Mouse (Mus musculus) mouse trophoblast stem cell (cell line): ENCODE data around the gene Dpf3.

Source experiments
- in situ Hi-C, 2 experiments: fragments of 300-500 bp; cut with MseI, MboI; formaldehyde crosslinking; loops; 2 replicates in 1 of 2; 3 replicates in 1 of 2; pipeline ENCODE4 v1.15.1; 2025

Dpf3 gene

DNA sequence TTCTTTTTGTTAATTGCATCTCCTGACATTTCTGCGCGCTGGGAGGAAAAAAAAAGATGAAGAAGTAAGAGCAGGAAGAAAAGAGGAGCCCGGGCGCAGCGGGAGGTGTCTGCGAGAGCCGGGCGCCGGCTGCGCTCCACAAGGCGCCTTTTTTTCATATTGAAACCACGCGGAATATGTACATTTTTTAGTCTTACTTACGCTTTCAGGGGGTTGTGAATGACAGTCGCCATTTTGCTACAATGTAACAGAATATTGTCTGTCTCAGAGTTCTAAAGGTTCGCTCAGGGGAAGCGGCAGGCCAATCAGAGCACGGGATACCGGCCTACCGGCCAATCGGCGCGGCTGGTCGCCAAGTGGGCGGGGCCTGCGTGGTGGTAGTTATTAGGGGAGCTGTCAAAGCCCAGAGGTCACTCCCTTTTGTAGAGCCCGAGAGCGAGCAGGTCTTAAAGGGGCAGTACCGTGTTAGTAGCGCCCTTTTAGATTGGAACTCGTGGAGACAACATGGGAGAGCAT is at the start of gene Dpf3:
TSS of gene Dpf3 (minus strand) at position 241 of the 516 bp plus-strand sequence.
- in situ Hi-C loops = no loop called here

DNA sequence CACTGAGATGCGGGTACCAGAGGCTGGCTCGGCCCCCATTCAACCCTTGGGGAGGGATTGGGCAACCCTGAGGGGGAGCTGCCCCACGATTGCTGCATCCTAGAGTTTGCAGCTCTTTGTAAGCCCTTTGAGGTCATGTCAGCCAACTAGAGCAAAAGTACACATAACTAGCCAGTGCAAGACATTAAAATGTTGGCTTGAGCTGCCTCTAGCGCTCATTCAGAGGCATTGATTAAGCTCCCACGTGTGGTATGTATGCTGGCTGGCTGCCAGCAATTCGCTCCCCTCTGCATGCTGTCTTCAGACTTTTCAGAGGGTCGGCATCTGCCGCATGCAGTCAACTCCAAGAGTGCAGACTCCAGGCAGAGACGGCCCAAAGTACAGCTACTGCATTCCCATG is 48.5 kb upstream of the Dpf3 start:
- in situ Hi-C loops = no loop called here

DNA sequence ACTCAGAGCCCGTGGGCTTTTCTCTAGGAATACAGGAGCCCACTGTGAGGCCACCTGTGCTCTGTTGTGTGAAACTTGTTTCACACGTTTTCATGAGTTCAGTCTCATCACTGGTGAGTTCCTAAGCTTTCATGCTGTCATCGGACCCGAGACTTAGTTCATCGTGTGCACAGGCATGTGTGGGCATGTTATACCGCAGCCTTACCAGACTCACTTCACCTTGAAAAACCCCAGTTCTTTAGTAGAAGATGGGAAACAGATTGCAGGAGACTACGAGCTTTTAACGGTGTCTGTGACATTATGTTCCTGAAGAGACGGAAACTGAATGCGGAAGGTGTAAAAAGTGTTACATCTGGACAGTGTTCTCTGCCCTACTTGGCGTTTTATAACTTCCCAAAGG is 47.9 kb upstream of the Dpf3 start:
- in situ Hi-C loops = no loop called here

DNA sequence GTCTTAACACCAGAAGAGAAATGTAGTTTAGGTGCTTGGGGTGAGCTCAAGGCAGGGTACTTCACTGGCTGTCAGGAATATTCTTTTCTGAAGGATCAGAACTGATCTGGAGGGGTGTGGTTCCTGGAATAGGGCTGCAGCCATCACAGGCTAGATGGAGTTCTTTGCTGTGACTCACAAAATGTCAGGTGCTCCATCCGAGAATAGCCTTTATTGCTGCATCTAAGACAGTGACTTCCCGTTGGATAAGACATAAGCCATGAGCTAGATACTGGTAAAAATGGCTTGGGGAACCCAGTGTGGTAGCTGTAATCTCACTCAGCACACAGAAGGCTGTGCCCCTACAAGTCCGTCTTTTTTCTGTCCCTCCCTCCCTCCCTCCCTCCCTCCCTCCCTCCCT is 46.7 kb upstream of the Dpf3 start:
- in situ Hi-C loops = no loop called here

DNA sequence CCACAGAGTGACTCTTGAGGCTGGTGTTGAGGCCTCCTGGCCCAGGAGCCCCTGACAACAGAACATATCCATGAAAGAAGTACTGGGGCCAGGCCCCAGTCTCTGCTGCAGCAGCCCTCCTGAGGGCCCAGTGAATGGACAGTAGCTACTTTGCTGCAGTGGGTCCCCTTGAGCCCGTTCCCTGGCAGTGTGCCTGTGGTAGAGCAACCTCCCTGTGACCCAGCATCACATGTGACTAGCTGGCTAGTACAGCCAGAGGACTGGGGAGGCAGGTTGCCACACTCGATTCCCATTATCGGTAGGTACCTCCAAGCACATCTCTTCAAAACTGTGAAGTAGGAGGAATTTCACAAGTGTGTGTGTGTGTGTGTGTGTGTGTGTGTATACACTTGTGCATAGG is 45.5 kb upstream of the Dpf3 start:
- in situ Hi-C loops = no loop called here

DNA sequence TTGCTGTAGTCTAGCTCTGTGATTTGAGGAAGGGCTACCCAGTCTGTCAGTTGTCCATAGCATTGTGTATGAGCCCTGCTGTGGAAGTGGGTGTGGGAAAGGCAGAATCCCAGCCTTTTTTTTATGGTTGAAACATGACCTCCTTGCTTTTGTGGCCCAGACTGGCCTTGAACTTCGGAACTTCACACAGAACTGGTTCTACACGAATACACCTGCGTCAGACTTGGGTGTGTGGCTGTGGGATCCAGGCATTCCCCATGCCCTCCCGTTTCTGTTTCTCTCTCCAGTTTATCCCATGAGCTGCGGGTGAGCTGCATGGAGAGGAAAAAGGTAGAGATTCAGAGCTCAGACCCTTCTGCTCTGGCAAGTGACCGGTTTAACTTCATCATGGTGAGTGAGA is 44.5 kb upstream of the Dpf3 start:
- in situ Hi-C loops = no loop called here

DNA sequence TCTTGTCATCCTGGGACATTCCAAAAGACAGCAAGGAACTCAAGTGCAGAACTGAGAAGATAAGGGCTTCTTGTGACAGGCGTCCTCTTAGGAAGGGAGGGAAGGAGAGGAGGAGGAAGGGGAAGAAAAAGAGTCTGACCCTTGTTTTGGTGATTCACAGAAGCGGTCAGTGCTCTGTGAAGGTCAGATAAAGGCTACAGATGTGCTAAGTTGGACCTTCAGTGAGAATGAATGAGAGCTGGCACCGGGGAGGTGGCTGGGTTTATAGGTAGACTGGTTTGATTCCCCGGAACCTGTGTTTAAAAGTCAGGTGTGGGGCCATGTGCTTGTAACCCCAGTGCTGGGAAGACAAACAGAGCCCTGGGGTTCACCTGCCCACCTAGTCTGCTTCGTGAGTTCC is 41.1 kb upstream of the Dpf3 start:
- in situ Hi-C loops = no loop called here

DNA sequence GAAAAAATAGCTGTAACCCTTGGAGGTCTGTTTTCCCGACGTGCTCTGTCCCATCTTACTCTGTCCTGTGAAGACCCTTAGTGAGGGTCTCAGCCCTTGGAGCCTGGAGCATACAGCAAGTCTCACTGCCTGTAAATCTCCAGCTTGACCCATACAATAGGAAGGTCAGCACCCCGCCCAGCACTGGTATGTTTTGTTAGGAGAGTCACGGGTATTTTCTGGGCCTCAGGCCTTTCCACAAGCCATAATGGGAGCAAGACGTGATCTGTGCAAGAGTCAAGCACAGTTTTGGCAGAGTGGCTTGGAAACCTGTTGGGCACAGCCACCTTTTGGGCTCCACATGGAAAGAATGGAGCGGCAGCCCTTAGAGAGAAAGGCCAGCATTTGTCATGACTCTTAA is 40.3 kb upstream of the Dpf3 start:
- in situ Hi-C loops = no loop called here

DNA sequence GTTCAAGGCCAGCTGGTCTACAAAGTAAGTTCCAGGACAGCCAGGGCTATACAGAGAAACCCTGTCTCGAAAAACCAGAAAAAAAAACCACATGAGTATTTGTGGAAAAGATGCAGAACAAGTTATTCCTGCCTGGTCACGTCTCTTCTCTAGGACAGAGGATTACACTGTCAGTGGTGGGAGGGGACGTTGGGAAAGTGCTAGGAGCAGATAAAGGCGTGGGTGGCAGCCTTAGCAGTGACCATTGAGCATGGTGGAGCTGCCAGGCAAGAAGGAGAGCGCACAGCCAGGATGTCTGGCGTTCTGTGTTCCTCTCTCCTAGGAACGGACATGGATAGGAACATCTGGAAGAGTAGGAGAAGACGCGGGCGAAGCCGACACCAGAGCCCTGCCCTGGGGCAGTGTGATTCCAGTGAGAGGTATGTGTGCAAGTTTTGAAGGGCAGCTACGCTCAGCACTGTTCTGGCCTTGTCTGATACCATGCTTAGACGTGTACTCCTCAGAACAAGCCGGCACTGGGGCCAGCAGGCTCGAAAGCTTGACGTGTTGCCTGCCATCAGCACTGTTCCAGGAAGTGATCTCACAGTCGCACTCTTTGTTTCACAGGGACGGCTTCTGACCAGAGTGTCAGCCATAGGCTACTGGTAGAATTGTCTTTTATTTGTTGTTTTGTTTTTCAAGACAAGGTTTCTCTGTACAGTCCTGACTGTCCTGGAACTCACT is 38.5 kb upstream of the Dpf3 start:
- in situ Hi-C loops = no loop called here

DNA sequence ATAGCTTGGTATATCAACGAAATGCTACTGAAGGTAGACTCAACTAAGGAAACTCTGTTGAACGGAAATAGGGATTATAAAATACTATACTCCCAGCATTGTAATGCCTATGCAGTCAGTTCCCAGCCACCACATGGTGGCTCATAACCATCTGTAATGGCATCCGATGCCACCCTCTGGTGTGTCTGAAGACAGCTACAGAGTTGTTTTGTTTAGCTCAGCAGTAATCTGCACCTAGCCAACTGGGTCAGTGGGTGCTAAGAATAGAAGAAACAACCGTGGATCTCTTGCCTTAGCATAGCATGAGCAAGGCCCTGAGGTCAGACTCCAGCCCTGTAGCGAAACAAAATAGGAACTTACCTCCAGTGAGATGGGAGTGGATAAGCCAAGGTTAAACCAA is 36.8 kb upstream of the Dpf3 start:
- in situ Hi-C loops = no loop called here

DNA sequence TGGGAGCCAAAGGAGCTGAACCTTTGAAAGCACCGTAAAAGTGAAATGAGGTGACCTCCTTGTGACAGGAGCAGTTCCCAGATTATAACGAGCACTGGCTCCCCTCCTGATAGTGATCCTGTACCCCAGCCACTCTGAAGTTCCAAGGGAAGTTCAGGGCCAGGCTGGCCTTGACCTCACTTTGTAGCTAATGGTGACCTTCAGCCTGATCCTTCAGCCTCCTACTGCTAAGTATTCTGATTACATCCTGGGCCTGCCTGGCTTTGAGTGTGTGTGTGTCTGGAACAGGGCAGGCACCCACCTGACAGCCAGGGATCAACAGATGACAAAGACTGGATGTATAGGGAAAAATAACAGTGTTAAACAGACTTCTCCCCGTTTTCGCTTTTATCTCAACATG is 36.4 kb upstream of the Dpf3 start:
- in situ Hi-C loops = no loop called here

DNA sequence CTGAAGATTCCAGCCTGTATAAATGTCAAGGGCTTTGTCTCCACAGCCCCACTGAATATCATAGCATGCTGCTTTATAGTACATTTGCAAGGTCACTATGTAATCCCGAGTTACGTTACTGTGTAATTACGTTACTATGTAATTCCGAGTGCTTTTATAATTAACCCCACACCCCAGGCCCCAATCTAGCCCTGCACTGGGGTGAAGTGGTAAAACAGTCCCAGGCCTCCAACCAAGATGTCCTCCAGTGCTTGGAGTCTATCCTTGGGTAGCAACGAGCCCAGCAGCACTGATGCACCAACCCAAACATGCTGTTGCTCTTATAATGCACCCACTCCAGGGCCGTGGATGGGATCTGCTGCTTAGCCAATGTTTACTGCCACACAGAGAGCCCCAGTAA is 35.5 kb upstream of the Dpf3 start:
- in situ Hi-C loops = no loop called here

DNA sequence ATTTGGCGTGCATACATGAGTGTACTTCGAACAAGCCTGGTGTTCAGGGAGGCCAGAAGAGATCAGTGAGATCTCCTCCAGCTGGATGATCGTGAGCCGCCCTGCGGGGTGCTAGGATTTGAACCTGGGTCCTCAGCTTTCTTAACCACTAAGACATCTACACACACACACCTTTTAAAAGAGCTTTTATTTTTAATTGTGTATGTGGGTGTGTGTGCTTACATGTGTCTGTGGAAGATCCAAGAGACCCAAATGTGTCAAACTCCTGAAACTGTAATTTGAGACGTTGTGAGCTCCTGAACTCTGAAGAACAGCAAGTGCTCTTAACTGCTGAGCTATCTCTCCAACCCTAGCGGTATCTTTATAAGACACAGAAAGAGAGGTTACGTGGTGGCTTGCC is 33.6 kb upstream of the Dpf3 start:
- in situ Hi-C loops = no loop called here

DNA sequence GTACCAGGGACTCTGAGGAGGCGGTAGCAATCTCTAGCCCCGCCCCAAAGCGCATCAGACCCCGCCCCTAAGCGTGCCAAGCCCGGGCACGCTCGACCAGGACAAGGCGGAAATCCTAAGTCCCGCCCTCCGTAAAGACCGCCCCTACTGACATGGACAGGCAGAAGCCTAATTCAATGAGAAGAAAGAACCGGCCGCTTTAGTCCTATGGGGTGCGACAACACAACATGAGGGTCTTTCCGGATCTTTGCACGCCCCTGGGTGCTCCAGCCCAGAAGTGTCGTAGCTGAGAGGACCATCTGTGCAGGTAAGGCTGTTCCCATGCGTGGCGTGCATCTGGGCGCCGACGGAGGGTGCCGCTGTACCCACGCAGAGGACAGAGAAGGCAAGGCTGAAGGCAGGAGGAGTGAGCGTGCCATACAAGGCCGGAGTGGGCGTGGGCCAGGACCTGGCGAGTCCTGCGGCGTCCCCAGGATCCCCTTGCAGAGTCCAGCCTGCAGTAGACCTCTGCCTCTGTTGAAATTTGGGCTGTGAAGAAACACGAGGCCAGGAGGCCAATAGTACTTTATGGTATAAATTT is 32.9 kb upstream of the Dpf3 start, which contains the start of gene Dcaf4:
TSS of gene Dcaf4 (plus strand) at position 156 of the 580 bp plus-strand sequence.
- in situ Hi-C loops = no loop called here

DNA sequence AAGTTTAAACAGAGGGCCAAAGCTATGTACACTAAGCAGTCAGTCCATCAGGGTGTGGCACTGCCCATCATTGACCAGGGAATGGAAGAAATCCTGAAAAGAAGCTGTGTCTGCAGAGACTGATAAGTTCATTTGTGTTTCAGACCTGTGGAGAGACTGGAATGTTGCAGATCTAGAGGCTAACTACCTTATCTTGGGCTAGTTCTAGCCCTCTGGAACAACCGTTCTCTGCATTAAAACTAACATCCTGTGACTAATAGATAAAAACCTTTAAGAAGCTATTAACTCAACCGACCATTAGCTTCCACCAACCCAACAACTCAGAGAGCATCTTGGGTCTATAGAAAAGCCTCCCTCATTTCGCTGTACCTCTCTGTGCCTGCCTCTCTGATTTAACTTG is 30.1 kb upstream of the Dpf3 start:
- in situ Hi-C loops = no loop called here

DNA sequence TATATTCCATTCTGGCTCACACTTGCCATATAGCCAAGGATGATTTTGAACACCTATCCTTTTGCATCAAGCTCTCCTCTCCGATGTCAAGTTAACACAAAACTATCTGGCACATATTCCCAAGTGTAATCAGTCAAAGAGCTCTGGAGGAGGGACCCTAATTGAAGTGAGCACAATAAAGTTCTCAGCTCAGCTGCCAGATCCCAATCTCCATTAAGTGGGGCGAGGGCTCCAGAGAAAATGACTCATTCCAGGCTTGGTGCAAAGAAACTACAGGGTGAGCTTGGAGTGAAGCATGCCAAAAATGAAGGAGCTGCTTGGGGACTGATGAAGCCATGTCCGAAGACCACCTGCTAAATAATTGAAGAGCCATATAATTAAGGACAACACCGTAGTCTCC is 26.7 kb upstream of the Dpf3 start:
- in situ Hi-C loops = no loop called here

DNA sequence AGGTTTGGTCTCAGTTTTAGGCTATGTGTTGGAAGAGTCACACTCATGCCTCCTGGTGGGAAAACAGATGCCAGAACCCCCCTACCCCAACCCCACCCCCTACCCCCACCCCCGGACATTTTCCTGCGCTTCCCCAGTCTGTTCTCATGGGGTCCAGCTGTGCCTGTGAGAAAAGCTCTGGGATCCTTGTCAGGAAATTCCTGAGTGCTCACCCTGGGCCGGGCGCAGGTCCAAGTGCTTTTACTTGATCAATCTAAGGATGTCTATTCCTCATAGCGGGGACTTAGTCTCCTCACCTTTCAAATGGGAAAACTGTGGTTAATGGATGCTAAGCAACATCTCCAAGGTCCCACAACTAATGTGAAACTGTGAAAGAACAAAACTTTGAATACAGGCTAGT is 25.7 kb upstream of the Dpf3 start:
- in situ Hi-C loops = no loop called here

DNA sequence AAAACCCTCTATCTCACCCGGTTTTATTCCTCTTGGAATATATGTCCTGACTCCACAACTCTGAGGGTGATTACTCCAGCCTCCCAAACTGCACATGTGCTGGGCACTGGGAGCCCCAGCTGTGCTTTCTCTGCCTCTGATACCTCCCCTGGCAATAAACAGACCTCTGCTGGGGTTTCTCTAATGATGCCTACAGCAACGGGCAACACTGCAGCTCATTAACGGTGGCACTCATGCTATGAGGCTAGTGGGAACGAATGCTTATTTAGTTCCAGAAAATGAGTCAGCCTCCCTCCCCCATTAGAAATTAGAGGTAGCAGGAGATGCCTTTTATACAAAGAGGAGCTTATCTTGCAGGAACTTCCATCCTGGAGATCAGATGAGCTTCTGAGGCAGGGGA is 25.3 kb upstream of the Dpf3 start:
- in situ Hi-C loops = no loop called here

DNA sequence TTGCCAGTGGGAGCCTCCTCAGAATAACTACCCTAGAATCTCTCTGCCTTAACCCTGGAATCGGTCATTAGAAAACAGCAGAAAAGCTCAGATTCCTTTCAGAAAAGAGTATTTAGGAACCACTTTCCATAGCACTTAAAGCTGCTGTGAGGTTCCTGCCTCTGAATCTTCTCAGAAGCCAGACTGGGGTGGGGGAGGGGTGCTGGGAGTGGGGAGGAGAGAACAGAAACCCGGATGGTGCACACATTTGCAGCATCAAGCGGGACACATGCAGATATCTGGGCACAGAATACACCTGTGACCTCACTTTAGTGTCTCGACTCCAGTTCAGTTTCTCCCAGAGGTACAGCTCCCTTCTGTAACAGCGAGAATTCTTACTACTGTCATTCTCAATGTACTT is 23.1 kb upstream of the Dpf3 start:
- in situ Hi-C loops = no loop called here

DNA sequence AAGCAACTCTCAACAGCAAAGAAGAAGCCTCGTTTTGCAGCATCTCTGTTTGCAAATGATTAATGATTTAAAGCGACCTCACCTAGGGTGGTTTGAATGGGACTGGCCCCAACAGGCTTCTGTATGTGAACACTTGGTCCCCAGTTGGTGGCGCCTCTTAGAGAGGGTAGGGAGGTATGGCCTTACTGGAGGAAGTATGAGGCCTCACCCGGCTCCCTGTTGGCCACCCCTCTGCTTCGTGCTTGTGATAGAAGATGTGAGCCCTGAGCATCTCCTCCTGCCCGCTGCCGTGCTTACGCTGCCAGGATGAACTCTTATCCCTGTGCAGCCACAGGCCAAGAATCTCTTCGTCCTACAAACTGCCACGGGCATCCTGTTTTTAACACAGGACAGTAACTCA is 19.0 kb upstream of the Dpf3 start:
- in situ Hi-C loops = no loop called here

DNA sequence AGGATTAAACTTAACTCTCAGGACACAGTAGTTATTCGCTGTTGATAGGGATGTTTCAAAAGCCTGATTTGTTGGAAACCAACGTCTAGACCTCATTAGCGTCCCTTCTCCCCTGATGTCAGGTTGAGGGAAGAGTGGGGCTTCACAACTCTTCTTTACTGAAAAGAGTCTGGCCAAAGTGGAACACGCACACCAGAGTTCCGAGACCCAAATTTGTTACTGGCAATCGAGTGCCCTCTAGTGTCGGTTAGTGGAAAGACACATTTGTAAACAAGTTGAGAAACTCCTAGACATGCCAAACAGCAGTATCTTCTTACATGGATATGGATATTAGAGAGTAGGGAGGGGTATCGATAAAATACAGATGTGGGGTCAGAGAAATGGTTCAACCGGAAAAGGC is 14.7 kb upstream of the Dpf3 start:
- in situ Hi-C loops = no loop called here

DNA sequence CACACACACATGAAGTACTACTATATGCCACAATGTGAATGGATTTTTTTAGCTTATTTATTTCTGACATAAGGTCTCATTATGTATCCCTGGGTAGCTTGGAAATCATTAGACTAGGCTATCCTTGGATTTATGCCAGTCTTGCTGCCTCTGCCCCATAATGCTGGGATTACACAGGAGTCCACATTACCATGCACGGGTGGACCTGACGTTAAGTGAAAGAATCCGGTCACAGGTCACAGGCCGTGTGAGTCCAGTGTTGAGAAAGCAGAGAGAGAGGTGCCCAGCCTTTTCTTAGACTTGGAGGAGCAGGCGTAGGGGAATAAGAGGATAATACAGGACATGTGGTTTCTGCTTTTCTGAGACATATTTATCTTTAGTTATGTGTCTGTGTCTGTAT is 11.7 kb upstream of the Dpf3 start:
- in situ Hi-C loops = loop anchor here (5.0 to 10.0 kb wide), 2 partner anchors 384 to 387 kb away; no protein-coding TSS in a partner anchor

DNA sequence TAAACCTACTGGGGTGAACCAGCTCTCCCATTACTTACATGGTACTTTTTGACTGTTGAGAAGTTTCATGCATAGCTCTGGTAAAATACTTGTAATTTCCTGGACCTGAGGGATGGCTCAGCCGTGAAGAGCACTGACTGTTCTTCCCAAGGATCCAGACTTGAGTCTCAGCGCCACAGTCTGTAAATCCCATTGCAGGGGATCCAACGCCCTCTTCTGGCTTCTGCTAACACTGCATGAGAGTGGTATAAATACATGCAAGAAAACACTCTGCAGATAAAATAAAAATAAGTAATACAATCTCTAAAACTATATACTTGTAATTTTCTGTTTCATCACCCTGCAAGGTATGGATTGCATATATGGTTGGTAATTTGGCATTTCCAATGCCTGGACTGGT is 10.4 kb upstream of the Dpf3 start:
- in situ Hi-C loops = loop anchor here (5.0 to 10.0 kb wide), 2 partner anchors 383 to 386 kb away; no protein-coding TSS in a partner anchor
